Mouse (Mus musculus) regulatory T cell (primary cell): ENCODE data around the gene Dgka.

ENCODE experiments used
- in situ Hi-C: fragments of 300-600 bp; cut with MboI, MseI; formaldehyde crosslinking; loops from one replicate; pipeline ENCODE4 v1.15.1; 2025; ENCODE audit warnings: high pct_unique_total_duplicates

Gene Dgka

GRCm38 (mm10) chr10:128744680-128745601 lies at the start of gene Dgka:
Gene Dgka (minus strand): TSS chr10:128744855.
- in situ Hi-C loops, result no loop called here

- in situ Hi-C loops, result no loop called here
Measured at GRCm38 (mm10) chr10:128794391-128794790, 49.7 kb upstream of the Dgka start.

DNA sequence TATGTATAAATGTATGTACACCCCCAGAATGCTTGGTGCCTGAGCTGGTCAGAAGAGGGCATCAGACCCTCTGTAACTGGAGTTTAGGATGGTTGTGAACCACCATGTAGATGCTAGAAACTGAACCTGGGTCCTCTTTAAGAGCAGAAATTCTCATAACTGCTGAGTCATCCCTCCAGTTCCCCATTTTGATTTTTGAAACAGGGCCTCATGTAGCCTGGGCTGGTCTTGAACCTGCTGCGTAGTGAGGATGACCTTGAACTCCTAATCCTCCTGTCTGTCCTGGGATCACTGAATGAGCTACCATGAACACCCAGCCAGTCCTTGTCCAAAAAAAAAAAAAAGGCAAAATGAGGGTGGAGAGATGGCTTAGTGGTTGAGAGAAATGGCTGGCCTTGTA lies 48.6 kb upstream of the Dgka start:
- in situ Hi-C loops, result no loop called here

DNA sequence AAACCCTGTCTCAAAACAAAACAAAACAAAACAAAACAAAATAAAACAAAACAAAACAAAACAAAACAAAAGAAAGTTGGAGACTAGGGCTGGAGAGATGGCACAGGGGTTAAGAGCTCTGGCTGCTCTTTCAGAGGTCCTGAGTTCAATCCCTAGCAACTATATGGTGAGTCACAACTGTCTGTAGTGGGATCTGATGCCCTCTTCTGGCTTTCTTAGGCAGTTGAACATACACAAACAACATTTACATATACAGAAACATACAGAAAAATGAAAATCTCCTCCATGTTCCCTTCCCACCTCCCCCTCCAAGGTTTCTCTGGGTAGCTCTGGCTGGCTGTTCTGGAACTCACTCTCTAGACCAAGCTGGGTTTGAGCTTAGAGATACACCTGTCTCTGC lies 47.4 kb upstream of the Dgka start:
- in situ Hi-C loops, result no loop called here

GRCm38 (mm10) chr10:128790398-128791124 lies 45.9 kb upstream of the Dgka start, which contains the start of gene Mmp19:
Gene Mmp19 (plus strand): TSS chr10:128790910.
- in situ Hi-C loops, result no loop called here

DNA sequence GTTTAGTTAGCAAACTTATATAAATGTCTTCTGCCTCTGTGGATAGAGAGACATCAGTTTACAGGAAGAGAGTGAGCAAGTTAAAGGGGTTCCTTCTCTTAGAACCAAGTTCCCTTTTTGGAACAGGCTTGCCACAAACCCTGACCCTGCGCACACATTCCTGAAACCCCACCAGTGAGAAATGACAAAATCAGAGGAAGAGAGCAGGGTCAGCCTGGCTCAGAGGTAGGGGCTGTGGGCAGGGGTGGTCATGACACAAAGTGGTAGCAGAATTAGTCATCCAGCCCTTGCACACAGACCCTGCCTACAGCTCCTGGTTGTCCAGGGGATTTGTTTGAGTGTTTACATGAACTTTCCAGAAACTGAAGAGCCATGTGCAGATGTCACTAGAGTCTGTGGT lies 35.5 kb upstream of the Dgka start:
- in situ Hi-C loops, result no loop called here

GRCm38 (mm10) chr10:128779011-128779795 lies 34.5 kb upstream of the Dgka start:
- in situ Hi-C loops, result no loop called here

DNA sequence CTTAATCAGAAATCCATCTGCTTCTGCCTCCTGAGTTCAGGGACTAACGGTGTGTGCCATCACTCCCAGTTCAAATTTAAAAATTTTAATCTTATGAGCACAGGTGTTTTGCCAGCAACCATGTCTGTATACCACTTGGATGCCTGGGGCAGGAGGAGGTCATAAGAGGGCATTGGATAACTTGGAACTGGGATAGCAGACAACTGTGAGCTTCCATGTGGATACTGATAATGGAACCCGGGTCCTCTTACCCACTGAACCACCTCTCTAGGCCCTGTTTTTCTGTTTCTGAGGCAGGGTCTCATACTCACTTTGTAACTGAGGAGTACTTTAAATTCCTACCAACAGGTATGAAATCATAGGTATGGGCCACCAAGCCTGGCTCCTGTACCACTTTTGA lies 33.8 kb upstream of the Dgka start:
- in situ Hi-C loops, result no loop called here

- in situ Hi-C loops, result no loop called here
Measured at GRCm38 (mm10) chr10:128773685-128774084, 29.0 kb upstream of the Dgka start.

GRCm38 (mm10) chr10:128772895-128773294 lies 28.2 kb upstream of the Dgka start:
- in situ Hi-C loops, result no loop called here

DNA sequence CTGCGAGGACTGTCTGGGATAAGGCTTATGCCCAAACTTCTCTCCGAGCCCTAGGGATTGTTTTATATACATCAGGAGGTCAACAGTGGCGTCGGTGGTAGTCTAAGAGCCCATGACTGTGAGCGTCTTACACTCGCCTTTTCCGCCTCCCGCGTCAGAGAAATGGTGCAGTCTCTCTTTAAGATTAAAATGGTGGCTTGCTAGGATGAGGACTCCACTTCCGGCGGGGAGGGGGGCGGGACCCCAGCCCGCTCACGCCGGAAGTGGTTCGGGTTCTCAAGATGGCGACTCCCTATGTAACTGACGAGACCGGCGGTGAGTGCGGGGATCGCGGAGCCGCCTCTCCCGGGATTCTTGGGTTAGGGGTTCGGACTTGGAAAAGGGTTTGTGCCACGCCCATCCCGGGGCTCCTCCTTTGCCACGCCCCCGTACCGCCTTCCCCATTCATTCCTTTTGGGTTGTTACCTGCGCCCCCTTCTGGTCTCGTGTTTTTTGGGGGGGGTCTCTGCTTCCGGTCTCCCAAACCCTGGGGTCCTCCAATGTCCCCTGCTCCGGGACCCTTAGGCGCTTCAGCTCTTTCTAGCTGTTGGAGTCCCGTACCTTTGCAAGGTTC lies 3.7 kb upstream of the Dgka start:
- in situ Hi-C loops, result no loop called here

DNA sequence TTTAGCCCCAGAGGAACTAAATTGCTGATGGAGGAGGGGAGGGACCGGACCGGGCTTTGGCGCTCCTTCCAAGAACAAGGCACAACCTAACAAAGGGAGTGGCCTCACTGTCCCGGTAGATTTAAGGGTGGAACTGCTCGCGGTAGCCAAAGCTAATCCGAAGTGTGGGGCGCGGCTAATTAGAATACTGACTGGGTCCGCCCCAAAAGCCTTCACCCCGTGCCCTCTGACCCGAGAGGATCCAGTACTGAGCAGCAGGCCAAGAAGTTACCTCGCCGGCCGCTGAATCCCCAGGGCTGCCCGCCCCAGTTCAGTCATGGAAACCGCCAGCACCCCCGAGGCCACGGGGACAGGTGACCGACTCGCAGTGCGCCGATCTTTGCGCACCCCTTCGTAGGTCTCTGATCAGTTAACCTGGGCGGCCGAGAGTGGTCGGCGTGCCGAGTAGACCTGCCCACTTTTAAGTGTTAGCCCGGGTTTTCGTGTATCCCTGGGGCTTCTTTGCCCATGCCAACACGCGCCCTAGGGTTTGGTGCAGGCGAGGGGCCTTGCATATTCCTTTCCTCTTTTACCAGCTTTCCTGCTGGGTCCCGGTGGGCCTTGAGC lies 3.1 kb upstream of the Dgka start, which contains the start of gene Pym1:
TSS of gene Pym1 (plus strand) at position 244 of the 606 bp plus-strand sequence.
- in situ Hi-C loops, result no loop called here

DNA sequence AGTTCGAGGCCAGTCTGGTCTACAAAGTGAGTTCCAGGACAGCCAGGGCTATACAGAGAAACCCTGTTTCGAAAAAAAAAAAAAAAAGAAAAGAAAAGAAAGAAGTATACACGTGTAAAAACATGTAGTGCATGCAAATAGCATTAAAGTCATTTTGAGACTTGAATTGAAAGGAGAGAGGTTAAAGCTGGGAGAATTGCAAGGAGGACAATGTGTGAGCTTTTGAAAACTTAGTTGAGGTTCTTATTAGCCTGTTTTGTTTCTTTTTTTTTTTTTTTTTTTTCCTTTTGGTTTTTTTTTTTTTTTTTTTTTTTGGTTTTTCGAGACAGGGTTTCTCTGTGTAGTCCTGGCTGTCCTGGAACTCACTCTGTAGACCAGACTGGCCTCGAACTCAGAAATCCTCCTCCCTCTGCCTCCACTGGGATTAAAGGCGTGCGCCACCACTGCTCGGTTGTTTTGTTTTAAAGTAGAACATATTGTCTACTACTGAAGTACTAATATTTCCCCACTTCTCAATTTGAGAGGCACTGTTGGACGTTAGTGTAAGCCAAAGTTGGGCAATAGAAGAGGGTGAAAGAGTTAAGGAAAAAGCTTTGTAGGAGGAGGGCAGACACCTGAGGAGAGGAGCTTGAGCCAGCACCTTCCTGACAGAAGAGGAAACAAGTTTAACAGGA lies 2.5 kb upstream of the Dgka start:
- in situ Hi-C loops, result no loop called here

- in situ Hi-C loops, result no loop called here
Measured at GRCm38 (mm10) chr10:128745946-128746613, 1.4 kb upstream of the Dgka start.

GRCm38 (mm10) chr10:128744211-128744610 lies 444 bp downstream of the Dgka start:
- in situ Hi-C loops, result no loop called here

- in situ Hi-C loops, result no loop called here
Measured at GRCm38 (mm10) chr10:128743791-128744191, 864 bp downstream of the Dgka start.

DNA sequence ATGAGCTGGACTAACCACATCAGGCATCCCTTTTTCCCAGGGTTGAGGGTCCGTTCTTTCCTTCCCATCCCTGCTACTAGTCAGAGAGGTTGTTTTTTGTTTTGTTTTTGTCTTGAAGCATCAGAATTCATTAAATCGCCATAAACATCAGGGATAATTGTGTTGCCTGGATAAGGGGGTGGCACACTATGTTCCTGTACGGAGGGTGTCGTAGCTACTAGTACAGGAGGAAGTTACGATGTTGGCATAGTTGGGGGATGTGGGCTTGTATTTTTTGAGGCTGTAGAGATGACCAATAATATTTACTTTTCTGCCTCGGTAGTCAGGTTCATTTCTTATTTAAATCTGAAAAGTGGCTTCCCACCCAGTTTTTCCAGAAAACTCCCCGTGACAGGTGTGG lies 1.4 kb downstream of the Dgka start:
- in situ Hi-C loops, result no loop called here

DNA sequence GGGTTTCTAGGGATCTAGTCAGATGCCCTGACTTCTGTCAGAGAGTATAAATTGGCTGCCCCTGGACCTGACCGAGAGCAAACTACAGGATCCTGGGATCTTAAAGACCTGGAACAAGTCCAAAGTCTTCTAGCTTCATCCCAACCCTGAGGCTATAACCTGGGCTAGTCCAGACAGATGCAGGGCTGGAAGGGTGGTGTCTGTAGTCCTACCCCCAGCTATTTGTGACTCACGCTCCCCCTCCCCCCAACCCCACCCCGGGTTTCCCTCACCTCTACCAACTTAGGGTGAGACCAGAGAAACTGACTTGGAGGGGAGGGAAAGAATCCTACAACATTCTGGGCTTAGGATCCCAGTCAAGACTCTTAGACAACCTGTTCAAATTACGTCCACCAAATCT lies 2.0 kb downstream of the Dgka start:
- in situ Hi-C loops, result no loop called here

DNA sequence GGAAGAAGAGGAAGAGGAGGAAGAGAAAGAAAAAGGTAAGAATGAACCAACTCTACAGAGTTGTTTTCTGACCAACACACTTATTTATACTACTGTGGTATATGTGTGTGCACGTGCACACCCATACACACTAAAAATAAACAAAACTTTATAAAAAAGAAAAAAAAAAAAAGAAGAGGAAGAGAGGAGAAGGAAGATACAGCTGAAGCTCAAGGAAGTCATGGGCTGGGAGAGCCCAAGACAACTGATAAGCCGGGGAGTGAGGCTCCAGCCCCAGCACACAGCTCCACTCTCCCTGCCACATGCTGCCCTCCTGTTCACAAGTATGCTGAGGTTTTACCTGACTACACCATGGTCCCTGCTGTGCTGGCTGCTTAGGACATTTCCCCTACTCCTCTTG lies 4.4 kb downstream of the Dgka start:
- in situ Hi-C loops, result no loop called here

- in situ Hi-C loops, result no loop called here
Measured at GRCm38 (mm10) chr10:128737435-128737834, 7.2 kb downstream of the Dgka start.
